Mouse (Mus musculus): ENCODE measurements around the gene Hbb-y.

DNA sequence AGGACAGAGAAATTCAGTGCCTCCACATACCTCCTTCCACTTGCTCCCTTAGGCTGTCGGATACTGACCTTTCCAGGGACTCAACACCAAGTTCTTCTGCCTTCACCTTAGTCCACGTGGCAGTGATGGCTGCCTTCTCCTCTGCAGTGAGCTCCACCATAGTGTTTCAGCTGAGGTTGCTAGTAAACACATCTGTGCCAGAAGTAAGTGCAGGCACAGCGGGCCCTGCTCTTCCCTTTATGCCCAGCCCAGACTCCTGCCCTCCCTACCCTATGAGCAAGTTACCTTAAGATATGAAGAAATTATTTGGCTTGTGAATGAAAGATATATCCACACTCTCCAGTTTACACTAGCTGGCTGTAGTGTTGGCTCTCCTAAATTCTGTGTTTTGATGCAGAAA is 12.7 kb downstream of the Hbb-y start, which contains the start of gene Hbb-bh2:
- no peak for TF ChIP-seq POLR2A (IDR thresholded peaks at IDR 0.05; ENCODE audit: extremely low read depth, insufficient read depth, low read length)
- no peak for TF ChIP-seq CTCF (IDR thresholded peaks at IDR 0.05; ENCODE audit: low read depth, low read length)
